Mouse (Mus musculus) adrenal gland, adult 2 months (tissue): ENCODE measurements at regions not wholly inside any gene's neighbourhood (a gene's known extent, or its start where the extent isn't known, plus 50 kb on each side); places are given as distances from the start of the nearest gene placed in this dataset.

Source experiments
- DNase-seq: peaks from one replicate; pipeline ENCODE4 v3.0.0; 2021

GRCm38 (mm10) chr14:25064190-25064947 lies 394.6 kb upstream of the Zmiz1 start:
- DNase-seq = no peak

GRCm38 (mm10) chr14:25067435-25067834 lies 391.6 kb upstream of the Zmiz1 start:
- no peak for DNase-seq

- peak; percentile 83 for DNase-seq
These were observed 390.6 kb upstream of the Zmiz1 start for GRCm38 (mm10) chr14:25068430-25068829.

GRCm38 (mm10) chr14:25073143-25073542 lies 385.8 kb upstream of the Zmiz1 start:
- no peak for DNase-seq

- no peak for DNase-seq
These were observed 384.8 kb upstream of the Zmiz1 start for GRCm38 (mm10) chr14:25074022-25074800.

- no peak for DNase-seq
These were observed 384.1 kb upstream of the Zmiz1 start for GRCm38 (mm10) chr14:25074891-25075290.

- no peak for DNase-seq
These were observed 378.6 kb upstream of the Zmiz1 start for GRCm38 (mm10) chr14:25080431-25080830.

- DNase-seq = no peak
These were observed 375.1 kb upstream of the Zmiz1 start for GRCm38 (mm10) chr14:25083847-25084246.

GRCm38 (mm10) chr14:25096786-25097185 lies 362.2 kb upstream of the Zmiz1 start:
- DNase-seq = no peak

- no peak for DNase-seq
These were observed 353.6 kb upstream of the Zmiz1 start for GRCm38 (mm10) chr14:25105391-25105790.

- DNase-seq = no peak
These were observed 352.5 kb upstream of the Zmiz1 start for GRCm38 (mm10) chr14:25106451-25106850.

GRCm38 (mm10) chr14:25108101-25108652 lies 350.8 kb upstream of the Zmiz1 start:
- peak; percentile 28 for DNase-seq

GRCm38 (mm10) chr14:25108701-25109290 lies 350.2 kb upstream of the Zmiz1 start:
- DNase-seq = peak; percentile 32

- no peak for DNase-seq
These were observed 349.3 kb upstream of the Zmiz1 start for GRCm38 (mm10) chr14:25109691-25110090.

GRCm38 (mm10) chr14:25112832-25113231 lies 346.2 kb upstream of the Zmiz1 start:
- no peak for DNase-seq

- peak; percentile 63 for DNase-seq
These were observed 345.7 kb upstream of the Zmiz1 start for GRCm38 (mm10) chr14:25113326-25113725.

GRCm38 (mm10) chr14:25116424-25116823 lies 342.6 kb upstream of the Zmiz1 start:
- DNase-seq = peak; percentile 76

- no peak for DNase-seq
These were observed 339.0 kb upstream of the Zmiz1 start for GRCm38 (mm10) chr14:25119999-25120398.

GRCm38 (mm10) chr14:25120506-25120905 lies 338.5 kb upstream of the Zmiz1 start:
- no peak for DNase-seq

- DNase-seq = peak; percentile 62
These were observed 335.9 kb upstream of the Zmiz1 start for GRCm38 (mm10) chr14:25122971-25123535.

- no peak for DNase-seq
These were observed 335.2 kb upstream of the Zmiz1 start for GRCm38 (mm10) chr14:25123541-25124337.
